Mouse (Mus musculus): ENCODE results near the gene Thap3.

GRCm38 (mm10) chr4:151980699-151981098, 8.1 kb downstream of the Thap3 start:
- 0 out of 2 replicates have a peak, but pooled peaks have one; percentile 18 for TF ChIP-seq CTCF (IDR thresholded peaks at IDR 0.05; ENCODE audit: insufficient read depth, low read depth, low read length)
- no peak for TF ChIP-seq POLR2A (IDR thresholded peaks at IDR 0.05; ENCODE audit: insufficient read depth, low read depth, low read length)
